Mouse (Mus musculus): ENCODE data around the gene Cfap157.

GRCm38 (mm10) chr2:32744272-32744982, 39.8 kb downstream of the Cfap157 start:
- no peak for TF ChIP-seq CTCF (IDR thresholded peaks at IDR 0.05; ENCODE audit: borderline replicate concordance, insufficient read depth, low read depth, low read length)
- no peak for TF ChIP-seq POLR2A (IDR thresholded peaks at IDR 0.05; ENCODE audit: borderline replicate concordance, insufficient read depth, low read length)
